Mouse (Mus musculus): ENCODE data around the gene Suclg2.

Gene Suclg2

DNA sequence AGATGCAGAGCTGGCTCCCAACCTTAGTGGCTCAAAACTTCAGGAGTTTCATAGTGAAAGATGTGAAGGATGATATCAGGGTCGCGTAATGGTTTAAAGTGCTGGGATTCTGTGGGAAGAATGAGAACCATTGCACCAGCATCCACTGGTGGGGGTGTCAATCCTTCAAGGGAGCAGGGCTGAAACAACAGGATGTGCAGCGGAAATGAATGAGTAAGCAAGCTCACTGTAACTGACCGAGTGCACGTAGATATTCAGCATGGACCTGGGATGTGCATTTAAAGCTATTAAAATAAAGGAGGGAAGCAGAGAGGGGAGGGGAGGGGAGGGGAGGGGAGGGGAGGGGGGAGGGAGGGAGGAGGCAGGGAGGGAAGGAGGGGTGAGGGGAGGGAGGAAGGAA, 18.4 kb downstream of the Suclg2 start:
- no peak for DNase-seq (ENCODE audit: low read depth)

DNA sequence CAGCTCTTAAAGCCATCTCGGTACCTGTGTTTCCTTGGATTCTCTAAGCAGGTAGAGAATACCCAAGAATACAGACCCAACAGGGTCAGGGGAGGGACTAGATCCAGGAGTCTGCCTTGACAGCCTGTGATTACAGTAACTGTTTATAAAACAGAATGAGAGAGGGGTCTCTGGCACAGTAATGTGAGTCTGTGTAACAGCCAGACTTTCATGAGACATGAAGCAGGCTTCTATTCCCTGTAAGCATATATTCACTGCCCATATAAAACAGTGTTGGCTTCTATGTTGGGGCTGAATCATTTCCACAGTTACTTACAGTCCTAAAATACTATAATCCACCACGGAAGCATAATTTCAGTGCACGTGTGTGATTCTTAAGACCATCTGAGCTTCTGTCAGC, 19.3 kb downstream of the Suclg2 start:
- no peak for DNase-seq (ENCODE audit: low read depth)

DNA sequence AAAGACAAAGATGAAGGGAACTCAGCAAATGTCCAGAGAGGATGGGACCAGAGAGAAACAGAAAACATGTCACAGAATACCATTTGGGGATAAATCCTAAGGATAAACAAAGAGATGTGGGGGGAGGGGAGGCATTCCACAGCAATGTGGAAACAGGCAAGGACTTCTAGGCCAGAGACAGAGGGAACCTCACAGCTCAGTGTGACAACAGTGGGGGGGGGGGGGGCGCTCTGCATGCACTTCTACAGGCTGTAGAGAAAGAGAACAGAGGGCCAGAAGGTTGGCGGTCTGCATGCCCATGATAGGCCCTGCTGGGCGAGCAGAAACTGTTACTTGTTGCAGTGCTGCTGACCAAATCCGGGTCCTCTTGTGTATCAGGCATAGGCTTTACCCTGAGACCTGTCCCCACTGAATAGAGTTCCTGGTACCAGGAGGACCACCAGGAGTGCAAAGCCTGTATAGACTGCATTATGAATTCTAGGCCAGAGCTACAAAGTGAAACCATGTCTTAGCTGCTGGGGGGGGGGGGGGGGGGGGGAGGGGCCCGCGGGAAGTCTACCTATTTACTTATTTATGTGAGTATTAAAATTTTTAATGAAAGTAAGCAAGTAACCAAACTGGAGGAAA, 20.0 kb downstream of the Suclg2 start:
- DNase-seq (ENCODE audit: low read depth): no peak

DNA sequence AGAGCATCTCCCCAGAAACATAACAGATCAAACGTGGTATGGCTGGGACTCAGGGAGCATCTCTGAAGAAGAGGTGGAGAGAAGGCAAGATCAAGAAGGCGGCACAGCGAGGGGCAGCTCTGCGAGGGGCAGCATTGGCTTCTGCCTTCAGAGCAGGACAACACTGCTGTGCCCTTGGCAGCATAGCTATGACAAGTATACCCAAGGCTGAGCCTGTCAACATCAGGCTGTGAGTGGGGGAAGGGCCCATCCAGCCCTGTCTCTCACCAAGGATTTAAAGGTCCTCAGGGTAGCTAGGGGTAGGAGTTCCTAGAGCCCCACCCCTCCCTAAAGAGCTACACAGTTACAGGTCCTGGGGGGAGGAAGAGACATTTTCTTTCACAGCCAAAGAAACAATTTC, 23.7 kb downstream of the Suclg2 start:
- DNase-seq (ENCODE audit: low read depth): no peak

DNA sequence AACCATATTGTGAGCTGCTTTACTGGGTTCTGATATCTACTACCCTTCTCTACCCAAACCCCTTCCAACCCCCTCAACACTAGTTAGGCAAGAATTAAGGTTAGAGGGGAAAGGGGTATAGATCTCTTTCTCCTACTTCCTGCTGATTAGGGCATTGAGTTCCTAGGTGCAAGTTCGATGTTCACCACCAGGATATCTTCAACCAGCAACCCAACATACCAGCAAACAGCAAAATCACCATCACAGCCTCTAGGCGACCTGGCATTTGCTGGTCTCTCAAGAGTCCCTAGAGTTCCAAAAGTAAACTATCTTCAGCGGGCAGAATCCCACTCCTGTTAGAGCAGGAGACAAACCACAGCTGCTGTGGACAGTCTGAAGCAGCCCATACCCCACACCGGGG, 33.4 kb downstream of the Suclg2 start:
- DNase-seq (ENCODE audit: low read depth): no peak

DNA sequence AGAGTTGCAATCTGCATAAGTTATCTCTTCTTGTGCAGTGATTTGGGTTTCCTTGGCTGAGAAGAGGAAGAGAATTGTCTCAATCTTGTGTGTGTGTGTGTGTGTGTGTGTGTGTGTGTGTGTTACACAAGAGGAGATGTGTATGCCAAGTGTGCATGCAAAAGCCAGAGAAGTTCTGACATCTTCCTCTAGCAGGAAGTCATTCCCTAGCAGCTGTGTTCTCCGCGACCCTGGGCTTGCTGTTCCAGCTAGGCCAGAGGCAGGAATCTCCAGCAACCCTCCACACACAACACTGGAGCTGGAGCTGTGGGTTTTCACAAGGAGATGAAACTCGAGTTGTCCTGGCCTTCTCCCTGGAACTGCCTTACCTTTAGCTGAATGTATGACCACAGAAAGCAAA, 38.9 kb downstream of the Suclg2 start:
- DNase-seq (ENCODE audit: low read depth): no peak

DNA sequence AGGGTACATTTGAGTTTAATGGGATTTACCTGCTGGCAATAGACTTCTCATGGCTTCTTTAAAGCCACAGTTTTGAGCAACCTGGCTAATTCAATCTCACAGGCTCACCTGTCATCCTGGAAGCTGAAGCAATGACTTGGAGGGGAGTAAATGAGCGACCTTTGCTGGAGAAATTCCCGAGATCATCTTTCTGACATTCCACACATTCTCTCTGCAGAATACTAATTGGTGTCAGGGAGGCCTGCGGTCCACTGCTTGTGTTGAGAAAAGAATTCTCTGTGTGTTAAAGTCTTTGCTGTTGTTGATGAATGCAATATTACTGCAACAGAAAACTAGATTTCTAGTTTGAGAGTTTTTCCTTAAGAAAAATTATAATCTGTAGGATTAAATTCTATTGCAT, 39.3 kb downstream of the Suclg2 start:
- no peak for DNase-seq (ENCODE audit: low read depth)

DNA sequence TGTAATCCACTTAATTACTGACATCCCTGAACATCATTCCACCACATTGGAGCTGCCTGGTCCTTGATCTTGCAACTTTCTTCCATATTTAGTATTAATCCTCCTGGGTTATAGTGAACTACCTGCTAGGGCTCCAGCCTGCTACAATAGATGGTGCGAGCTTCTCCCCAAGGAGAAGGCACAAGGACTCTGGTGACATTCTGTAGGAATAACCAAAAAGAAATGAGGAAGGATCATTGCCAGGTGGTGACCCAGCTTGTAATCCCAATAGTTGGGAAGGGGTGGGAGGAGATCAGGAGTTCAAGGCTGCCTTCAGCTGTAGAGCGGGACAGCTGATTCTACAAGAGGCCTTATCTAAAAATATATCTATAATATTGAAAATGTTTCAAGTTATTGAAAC, 41.6 kb downstream of the Suclg2 start:
- no peak for DNase-seq (ENCODE audit: low read depth)

DNA sequence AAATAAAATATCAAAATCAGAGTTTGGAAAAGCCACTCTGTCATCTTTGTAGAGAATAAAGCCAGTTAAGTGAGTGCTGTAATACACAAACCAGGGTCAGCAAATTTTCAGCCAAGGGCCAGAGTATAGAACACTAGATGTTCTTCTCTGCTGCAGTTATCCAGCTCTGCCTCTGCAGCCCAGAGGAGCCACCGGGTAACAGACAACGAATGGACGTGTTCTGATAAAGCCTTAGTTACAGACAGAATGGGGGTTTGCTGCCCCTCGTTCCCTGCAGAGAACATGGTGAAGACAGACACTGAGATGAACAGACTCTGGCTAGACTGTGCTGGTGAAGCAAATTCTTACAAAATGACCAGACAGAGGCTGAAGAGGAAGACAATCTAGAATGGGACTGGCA, 42.2 kb downstream of the Suclg2 start:
- DNase-seq (ENCODE audit: low read depth): no peak

DNA sequence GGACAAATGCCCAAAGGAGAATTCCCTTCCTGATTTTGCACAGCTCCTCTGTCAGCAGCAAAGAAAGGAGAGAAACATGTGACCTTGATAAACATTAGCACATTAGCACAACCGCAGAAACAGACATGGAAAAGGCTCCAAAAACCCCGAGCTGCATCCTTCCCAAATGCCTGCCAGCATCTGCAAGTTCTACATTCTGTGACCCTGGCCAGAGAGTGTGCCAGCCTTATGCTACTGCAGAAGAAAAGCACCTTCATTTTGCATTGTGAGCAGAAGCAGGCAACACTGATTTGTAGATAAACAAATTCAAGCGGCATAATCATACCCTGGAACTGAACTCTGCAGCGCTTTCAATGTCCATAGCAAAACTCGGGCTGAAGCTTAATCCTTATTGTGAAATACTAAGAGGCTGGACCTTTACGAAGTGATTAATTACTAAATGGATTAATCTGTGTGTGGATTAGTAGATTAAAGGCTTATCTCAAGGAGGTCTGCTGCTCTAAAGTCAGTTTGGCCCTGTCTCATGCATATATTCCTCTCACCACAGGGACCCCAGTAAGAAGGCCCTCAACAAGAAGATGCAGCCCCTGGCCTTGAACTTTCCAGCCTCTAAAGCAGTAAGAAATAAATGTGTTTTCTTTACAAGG, 43.4 kb downstream of the Suclg2 start:
- no peak for DNase-seq (ENCODE audit: low read depth)

DNA sequence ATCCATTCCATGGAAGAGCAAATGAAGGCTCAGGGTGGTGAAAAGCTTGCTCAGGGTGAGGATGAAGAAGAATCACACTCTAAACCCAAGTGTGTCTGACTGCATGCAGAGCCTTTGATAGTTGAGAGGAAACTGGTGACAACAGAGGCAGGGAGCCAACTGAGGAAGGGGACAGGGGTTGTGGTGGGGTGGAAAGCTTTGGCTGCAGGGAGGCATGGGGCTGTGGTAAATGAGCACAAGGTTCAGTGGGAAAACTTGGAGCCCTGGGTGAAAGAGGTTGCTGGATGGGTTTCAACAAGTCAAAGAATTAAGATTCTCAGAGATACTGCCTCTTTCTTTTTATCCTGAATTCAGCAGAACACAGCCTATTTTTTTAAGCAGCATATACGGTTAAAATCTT, 43.9 kb downstream of the Suclg2 start:
- no peak for DNase-seq (ENCODE audit: low read depth)

DNA sequence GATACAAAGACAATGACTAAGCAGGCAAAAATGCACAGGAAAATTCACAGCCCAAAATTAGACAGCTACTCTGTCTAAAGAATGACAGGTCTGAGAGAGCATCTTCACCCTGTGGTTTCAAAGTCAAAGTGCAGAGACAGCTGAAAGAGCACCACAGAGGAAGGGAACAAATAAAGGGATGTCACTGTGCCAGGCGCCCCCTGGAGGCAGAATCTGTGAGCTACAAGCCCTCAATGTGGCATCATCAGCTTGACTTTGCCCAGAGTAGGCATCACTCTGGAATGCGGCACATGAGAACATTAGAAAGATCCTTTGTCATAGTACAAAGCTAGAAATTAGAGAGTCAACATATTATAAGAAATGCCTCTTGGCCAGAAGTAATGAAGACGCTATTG, 49.3 kb downstream of the Suclg2 start:
- DNase-seq (ENCODE audit: low read depth): peak; percentile 61

DNA sequence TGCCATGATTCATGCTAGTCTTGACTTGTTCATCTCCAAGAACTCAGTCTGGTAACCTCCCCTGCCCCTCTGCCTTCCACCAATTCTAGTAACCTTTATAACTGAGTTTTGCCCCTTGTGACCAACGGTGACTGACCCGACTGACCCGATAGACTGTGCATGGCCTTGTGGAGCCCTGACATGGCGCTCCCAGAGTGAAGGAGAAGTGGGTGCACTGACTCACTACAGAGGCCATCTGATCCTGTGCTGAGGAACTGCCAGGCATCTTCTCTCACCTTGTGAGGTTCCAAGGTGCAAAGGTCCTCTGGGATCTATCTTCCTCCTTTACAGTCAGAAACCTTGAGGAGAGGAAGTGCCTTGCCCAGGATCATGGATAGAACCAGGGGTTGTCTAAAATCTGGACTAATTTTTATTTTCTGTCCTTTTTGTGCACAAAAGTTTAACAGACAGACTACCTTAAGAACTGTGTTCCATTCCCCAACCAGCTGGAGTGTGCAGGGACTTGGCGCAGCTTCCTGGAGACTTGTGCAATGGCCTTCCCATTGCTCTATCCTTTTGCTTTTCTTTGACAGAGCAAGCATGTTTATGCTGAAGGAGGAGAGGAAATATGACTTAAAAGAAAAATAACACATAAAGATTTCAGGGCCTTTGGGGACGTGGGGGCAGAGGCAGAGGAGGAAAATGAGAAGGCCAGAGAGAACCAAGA, 49.8 kb downstream of the Suclg2 start:
- no peak for DNase-seq (ENCODE audit: low read depth)

DNA sequence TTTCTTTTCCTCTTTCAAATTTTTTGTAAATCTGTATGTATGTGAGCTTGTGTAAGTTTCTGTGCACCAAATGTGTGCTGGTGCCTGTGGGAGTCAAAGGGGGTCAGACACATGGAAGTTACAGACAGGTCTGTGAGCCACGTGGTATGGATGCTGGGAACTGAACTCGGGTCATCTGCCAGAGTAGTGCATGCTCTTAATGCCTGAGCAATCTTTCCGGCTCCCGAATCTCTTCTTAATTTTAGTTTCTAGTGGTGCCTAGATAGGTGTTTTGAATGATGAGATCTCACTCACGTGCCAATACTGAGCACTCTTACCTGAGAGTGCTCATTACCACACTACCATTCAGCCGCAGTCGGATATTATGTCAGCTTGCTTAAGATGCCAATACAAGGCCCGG, 60.9 kb downstream of the Suclg2 start:
- no peak for DNase-seq (ENCODE audit: low read depth)

DNA sequence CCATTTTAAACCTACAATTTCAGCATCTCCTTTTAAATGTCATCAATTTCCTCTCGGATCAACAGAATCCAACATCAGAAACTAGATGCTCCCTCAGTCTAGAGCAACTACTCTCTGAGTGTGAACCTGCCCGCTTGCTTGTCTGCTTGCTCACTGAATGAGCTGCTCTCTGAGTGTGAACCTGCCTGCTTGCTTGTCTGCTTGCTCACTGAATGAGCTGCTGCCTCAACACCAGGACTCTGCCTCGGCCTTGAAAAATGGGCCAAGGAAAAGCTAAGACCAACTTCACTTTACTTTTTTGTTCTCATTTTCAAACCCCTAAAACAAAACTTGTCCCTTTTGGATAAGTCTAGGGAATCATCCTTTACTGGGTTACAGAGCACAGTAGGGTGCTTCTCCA, 64.9 kb downstream of the Suclg2 start:
- DNase-seq (ENCODE audit: low read depth): no peak

DNA sequence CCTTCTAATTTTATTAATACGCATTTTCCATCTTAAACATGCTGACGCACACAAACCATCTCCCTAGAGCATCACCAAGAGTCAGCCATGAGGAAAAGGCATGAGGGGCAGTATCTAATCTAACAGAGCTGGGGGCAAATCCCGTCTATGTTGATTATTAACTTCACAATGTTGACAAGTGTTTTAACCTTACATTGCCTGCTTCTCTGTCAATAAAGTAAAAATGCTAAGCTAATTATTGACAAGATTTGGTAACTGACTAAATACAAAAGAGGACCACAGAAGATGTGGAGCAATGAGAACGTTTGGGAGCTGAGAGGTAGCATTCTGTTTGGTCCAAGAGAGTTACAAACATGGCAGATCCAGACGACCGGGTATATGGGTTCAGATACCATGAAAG, 65.8 kb downstream of the Suclg2 start:
- no peak for DNase-seq (ENCODE audit: low read depth)

DNA sequence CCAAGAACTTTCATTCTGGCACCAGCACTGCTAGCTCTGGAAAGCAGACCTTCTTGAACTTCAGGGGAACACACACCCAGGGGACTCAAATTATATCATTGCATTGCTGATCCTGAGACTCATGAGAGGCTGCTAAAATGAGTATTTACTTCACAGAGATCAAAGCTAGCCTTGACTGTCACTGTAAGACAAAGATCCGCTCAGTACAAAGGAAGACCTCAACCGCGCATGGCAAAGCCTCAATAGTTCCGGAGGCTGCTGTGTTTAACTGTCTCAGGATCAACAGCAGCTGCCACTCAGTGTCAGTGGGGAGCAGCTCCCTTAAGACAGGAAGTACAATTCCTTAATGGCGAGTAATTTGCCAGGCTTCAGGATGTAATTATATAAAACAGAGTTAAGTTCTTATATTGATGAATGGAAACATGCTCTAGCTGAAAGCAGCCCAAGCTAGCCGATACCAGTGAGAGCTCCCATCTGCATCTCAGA, 67.2 kb downstream of the Suclg2 start:
- DNase-seq (ENCODE audit: low read depth): peak; percentile 36

DNA sequence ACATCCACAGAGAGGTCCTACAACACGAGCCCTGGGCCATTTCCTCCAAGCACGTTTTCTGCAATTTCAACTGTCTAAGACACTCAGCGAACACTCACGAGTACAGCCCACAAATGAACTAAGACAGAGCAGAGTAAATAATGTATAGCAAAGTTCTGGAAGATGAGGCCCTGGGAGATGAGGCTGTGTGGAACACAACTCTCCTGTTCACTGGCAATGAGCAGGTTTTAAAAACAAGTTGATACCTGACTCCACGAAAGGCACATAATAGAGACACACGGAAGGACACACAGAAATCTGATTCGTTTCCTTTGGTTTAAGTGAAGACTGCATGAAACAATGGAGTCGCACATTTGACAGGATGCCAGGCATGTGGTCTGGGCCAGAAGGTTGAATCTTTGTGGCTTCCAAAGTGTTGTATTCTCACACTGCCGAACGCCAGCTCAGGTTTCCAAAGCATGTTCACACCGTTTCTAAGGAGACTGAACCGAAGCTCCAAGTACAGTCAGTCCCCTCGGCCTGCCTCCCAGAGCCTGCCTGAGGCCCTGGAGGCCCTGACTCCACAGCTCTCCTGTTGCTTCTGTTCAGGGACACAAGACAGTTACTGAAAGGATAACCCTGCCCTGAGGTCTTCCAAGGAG, 68.4 kb downstream of the Suclg2 start:
- DNase-seq (ENCODE audit: low read depth): peak; percentile 13

DNA sequence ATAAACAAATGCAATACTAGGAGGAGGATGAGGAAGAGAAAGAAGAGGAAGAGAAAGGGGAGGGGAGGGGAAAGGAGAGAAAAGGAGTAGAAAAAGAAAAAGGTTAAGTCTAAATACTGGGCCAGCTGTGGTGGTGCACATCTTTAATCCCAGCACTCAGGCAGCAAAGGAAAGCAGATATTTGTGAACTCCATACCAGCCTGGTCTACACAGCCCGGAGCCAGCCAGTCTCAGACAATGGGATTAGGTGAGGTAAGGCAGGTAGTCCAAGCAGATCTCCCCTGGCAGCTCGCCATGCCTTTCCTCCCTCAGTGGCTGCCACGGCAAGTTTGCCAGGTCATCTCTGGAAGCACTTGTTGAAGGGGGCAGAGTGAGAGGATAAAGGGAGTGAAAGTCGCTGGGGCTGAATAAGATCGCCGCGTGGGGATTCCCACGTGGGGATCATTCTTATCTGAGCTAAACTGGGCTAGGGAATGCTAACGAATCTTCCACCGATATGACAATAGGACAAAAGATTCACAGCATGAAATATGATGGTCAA, 69.4 kb downstream of the Suclg2 start:
- no peak for DNase-seq (ENCODE audit: low read depth)

DNA sequence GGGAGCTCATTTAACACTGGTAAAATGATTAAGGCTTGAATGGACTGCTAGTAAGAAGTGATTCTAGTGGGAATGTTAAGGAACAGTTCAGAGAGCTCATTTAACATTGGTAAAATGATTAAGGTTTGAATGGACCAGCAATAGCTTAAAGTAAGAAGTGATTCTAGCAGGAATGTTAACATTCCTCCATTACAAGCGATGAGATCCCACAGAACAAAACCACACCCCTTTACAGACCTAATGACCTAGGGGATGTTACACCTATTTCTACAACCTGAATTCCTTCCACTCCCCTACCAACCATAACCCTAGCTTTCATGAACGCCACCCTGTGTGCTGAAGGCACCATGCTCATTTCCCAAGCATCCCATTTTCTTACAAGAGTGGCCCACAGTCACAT, 81.2 kb downstream of the Suclg2 start:
- no peak for DNase-seq (ENCODE audit: low read depth)

DNA sequence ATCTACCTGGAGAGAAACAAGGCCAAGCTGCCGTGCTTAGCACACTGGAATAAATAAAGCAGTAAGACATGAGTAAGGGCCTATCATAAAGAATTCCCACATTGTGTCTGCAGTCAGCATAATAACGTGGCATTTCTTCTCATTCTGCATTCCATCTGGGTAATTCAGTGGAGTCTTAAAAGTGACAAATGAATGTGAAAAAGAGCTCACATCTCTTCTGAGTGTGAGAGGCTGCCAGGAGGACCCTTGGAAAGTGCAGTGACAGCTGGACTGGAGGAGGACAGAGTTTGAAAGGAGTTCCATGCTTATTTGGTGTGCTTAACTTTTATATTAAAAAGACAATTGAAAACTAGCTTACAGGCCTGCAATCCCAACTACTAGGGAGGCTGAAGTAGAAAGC, 83.2 kb downstream of the Suclg2 start:
- no peak for DNase-seq (ENCODE audit: low read depth)

DNA sequence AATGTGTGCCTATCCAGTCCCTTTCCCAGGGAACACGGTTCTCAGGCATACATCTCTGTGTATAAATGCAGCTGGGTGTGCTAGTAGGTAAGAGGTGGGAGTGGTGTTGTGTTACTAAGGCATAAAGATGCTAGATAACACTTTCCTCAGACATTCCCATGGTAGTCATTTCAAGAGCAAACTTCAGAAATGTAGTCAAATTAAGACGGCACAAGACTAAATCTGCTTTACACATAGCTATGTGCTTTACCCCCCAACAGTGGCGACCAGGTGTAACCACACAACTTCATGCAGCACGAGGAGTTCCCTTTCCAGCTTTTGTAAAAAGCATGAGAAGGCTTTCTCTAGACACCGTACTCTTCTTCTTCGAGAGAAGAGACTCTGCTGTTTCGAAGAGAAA, 89.5 kb downstream of the Suclg2 start:
- DNase-seq (ENCODE audit: low read depth): no peak

DNA sequence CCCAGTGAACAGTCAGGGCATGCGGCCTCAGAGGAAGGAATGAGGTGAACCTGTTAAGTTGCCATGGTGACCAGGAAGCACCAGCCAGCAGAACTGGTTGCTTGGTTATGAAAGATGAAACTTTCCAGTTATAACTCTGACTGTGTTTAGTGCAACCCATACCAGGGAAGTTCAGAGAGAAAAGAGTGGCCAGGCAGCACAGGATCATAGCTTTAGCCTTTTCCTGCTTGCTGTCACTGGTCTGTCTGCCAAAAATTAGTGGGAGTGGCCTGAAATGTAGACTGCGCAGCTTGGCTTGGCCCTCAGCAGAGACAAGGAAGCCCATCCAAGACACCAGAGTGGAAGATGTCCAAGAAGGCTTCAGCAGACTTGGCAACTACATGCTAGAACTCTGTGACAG, 96.8 kb downstream of the Suclg2 start:
- no peak for DNase-seq (ENCODE audit: low read depth)
